Mouse (Mus musculus) limb, embryonic 10.5 days (tissue): ENCODE results near the gene Nckap5. TPM values are rescaled to one million over a fixed set of nuclear protein-coding genes. Genes with fewer than 3 reads are reported as not detected.

Experiments used
- DNase-seq: peaks from one replicate; pipeline ENCODE4 v3.0.0-alpha.2; 2017; ENCODE audit warnings: low spot score
- H3K27ac ChIP-seq: fragments of 300-500 bp; sonication (generic); 2 replicates; pipeline ENCODE4 v1.5.1; 2016; ENCODE audit warnings: mild to moderate bottlenecking
- H3K27me3 ChIP-seq: fragments of 300-500 bp; sonication (generic); 2 replicates; pipeline ENCODE4 v1.6.1; 2016; ENCODE audit warnings: low read depth, mild to moderate bottlenecking; ENCODE audit not compliant: poor library complexity, severe bottlenecking
- H3K36me3 ChIP-seq: fragments of 300-500 bp; sonication (generic); 2 replicates; pipeline ENCODE4 v1.6.1; 2016; ENCODE audit warnings: mild to moderate bottlenecking, moderate library complexity
- H3K4me1 ChIP-seq: fragments of 300-500 bp; sonication (generic); 2 replicates; pipeline ENCODE4 v1.6.1; 2016
- H3K4me3 ChIP-seq: fragments of 300-500 bp; sonication (generic); 2 replicates; pipeline ENCODE4 v1.5.1; 2016; ENCODE audit warnings: mild to moderate bottlenecking, moderate library complexity
- H3K9me3 ChIP-seq: fragments of 300-500 bp; sonication (generic); replicated peaks from 2 replicates; pipeline ENCODE4 v1.6.1; 2016; ENCODE audit warnings: mild to moderate bottlenecking
- WGBS: fragments of 180-500 bp; shearing (Covaris S2); methylation state at CpG from one replicate; pipeline ENCODE4 v1.1.7; 2016; 5-methylcytosine and 5-hydroxymethylcytosine counted together
- polyA plus RNA-seq: library from polyadenylated mRNA; unstranded; fragments of >200 nt; fragmentation: Nextera tagmentation; extraction: Ambion mirVana; gene quantifications from 2 replicates; pipeline ENCODE4 v1.2.1, GENCODE M21; 2016

Gene Nckap5
- polyA plus RNA-seq, 1 experiment from 2014 or later: 1.8 TPM

GRCm38 (mm10) chr1:126391204-126391603, 439.4 kb downstream of the Nckap5 start:
- no peak for DNase-seq
- no peaks in the 10 kb centered on the region for H3K36me3 ChIP-seq
- H3K9me3 ChIP-seq: no peaks in the 10 kb centered on the region
- H3K27ac ChIP-seq: no peak overlapping the region
- 89% methylated on average over 4 of the region's 4 CpGs for WGBS
- H3K4me3 ChIP-seq: no peak overlapping the region
- H3K4me1 ChIP-seq: no peaks in the 10 kb centered on the region
- no peaks in the 10 kb centered on the region for H3K27me3 ChIP-seq

- H3K4me3 ChIP-seq: no peak overlapping the region
- 0 out of 2 replicates have a peak, but pooled peaks cover 4% of the 10 kb centered on the region for H3K4me1 ChIP-seq
- 81% methylated on average over 9 of the region's 9 CpGs for WGBS
- no peaks in the 10 kb centered on the region for H3K36me3 ChIP-seq
- no peak for DNase-seq
- H3K9me3 ChIP-seq: no peaks in the 10 kb centered on the region
- H3K27ac ChIP-seq: no peak overlapping the region
- no peaks in the 10 kb centered on the region for H3K27me3 ChIP-seq
These were observed 453.1 kb downstream of the Nckap5 start for GRCm38 (mm10) chr1:126377339-126377980.

GRCm38 (mm10) chr1:126366736-126367135, 463.9 kb downstream of the Nckap5 start:
- DNase-seq: no peak
- H3K36me3 ChIP-seq: no peaks in the 10 kb centered on the region
- H3K27ac ChIP-seq: no peak overlapping the region
- H3K4me3 ChIP-seq: no peak overlapping the region
- WGBS: 63% methylated on average over 2 of the region's 2 CpGs
- no peaks in the 10 kb centered on the region for H3K9me3 ChIP-seq
- no peaks in the 10 kb centered on the region for H3K27me3 ChIP-seq
- H3K4me1 ChIP-seq: no peaks in the 10 kb centered on the region

- Histone ChIP-seq H3K9me3 (no peaks in the 10 kb centered on the region), H3K4me3 (no peak overlapping the region), H3K27me3 (no peaks in the 10 kb centered on the region), H3K36me3 (no peaks in the 10 kb centered on the region), H3K4me1 (no peaks in the 10 kb centered on the region), H3K27ac (no peak overlapping the region)
- no peak for DNase-seq
- WGBS: 75% methylated on average over 6 of the region's 6 CpGs
These were observed 466.0 kb downstream of the Nckap5 start for GRCm38 (mm10) chr1:126364556-126364955.

- 86% methylated on average over 6 of the region's 6 CpGs for WGBS
- Histone ChIP-seq H3K4me1 (no peaks in the 10 kb centered on the region), H3K36me3 (no peaks in the 10 kb centered on the region)
These were observed 469.9 kb downstream of the Nckap5 start for GRCm38 (mm10) chr1:126360531-126361220.

GRCm38 (mm10) chr1:126360111-126360510, 470.5 kb downstream of the Nckap5 start:
- no peak for DNase-seq
- H3K36me3 ChIP-seq: no peaks in the 10 kb centered on the region
- no peak overlapping the region for H3K4me3 ChIP-seq
- H3K27ac ChIP-seq: no peak overlapping the region
- H3K9me3 ChIP-seq: no peaks in the 10 kb centered on the region
- WGBS: 84% methylated on average over 3 of the region's 3 CpGs
- H3K4me1 ChIP-seq: no peaks in the 10 kb centered on the region
- no peaks in the 10 kb centered on the region for H3K27me3 ChIP-seq

More at GRCm38 (mm10) chr1:126360531-126361220, 469.9 kb downstream of the Nckap5 start:
- H3K27ac ChIP-seq: no peak overlapping the region
- H3K4me3 ChIP-seq: no peak overlapping the region
- no peaks in the 10 kb centered on the region for H3K27me3 ChIP-seq
- H3K9me3 ChIP-seq: no peaks in the 10 kb centered on the region
- no peak for DNase-seq

- 82% methylated on average over 2 of the region's 2 CpGs for WGBS
- H3K36me3 ChIP-seq: no peaks in the 10 kb centered on the region
- 0 out of 2 replicates have a peak, but pooled peaks cover 4% of the 10 kb centered on the region for H3K4me1 ChIP-seq
These were observed 488.8 kb downstream of the Nckap5 start for GRCm38 (mm10) chr1:126341806-126342205.

GRCm38 (mm10) chr1:126339250-126339649, 491.3 kb downstream of the Nckap5 start:
- 0 out of 2 replicates have a peak, but pooled peaks cover 4% of the 10 kb centered on the region for H3K4me1 ChIP-seq
- WGBS: 72% methylated on average over 3 of the region's 3 CpGs
- no peaks in the 10 kb centered on the region for H3K9me3 ChIP-seq
- H3K27ac ChIP-seq: no peak overlapping the region
- no peak overlapping the region for H3K4me3 ChIP-seq
- no peaks in the 10 kb centered on the region for H3K27me3 ChIP-seq
- DNase-seq: no peak
- no peaks in the 10 kb centered on the region for H3K36me3 ChIP-seq

More at GRCm38 (mm10) chr1:126341806-126342205, 488.8 kb downstream of the Nckap5 start:
- H3K27me3 ChIP-seq: no peaks in the 10 kb centered on the region
- no peak for DNase-seq
- no peak overlapping the region for H3K4me3 ChIP-seq
- no peak overlapping the region for H3K27ac ChIP-seq
- H3K9me3 ChIP-seq: no peaks in the 10 kb centered on the region

GRCm38 (mm10) chr1:126334202-126334601, 496.4 kb downstream of the Nckap5 start:
- no peak overlapping the region for H3K4me3 ChIP-seq
- 88% methylated on average over 4 of the region's 4 CpGs for WGBS
- no peak for DNase-seq
- no peaks in the 10 kb centered on the region for H3K36me3 ChIP-seq
- no peak overlapping the region for H3K27ac ChIP-seq
- 0 out of 2 replicates have a peak, but pooled peaks cover 3% of the 10 kb centered on the region for H3K4me1 ChIP-seq
- H3K9me3 ChIP-seq: no peaks in the 10 kb centered on the region
- no peaks in the 10 kb centered on the region for H3K27me3 ChIP-seq

GRCm38 (mm10) chr1:126332026-126332425, 498.6 kb downstream of the Nckap5 start:
- no peak overlapping the region for H3K4me3 ChIP-seq
- no peak overlapping the region for H3K27ac ChIP-seq
- H3K36me3 ChIP-seq: no peaks in the 10 kb centered on the region
- no peaks in the 10 kb centered on the region for H3K9me3 ChIP-seq
- no peaks in the 10 kb centered on the region for H3K4me1 ChIP-seq
- DNase-seq: no peak
- H3K27me3 ChIP-seq: no peaks in the 10 kb centered on the region
- 75% methylated on average over 2 of the region's 2 CpGs for WGBS

GRCm38 (mm10) chr1:126320696-126321095, 509.9 kb downstream of the Nckap5 start:
- Histone ChIP-seq H3K36me3 (no peaks in the 10 kb centered on the region), H3K4me1 (no peaks in the 10 kb centered on the region), H3K9me3 (no peaks in the 10 kb centered on the region), H3K27ac (no peak overlapping the region), H3K4me3 (no peak overlapping the region), H3K27me3 (no peaks in the 10 kb centered on the region)
- no peak for DNase-seq
- 75% methylated on average over 1 of the region's 1 CpGs for WGBS

GRCm38 (mm10) chr1:126317874-126318607, 512.6 kb downstream of the Nckap5 start:
- Histone ChIP-seq H3K9me3 (no peaks in the 10 kb centered on the region), H3K4me3 (no peak overlapping the region), H3K4me1 (no peaks in the 10 kb centered on the region), H3K36me3 (no peaks in the 10 kb centered on the region), H3K27me3 (no peaks in the 10 kb centered on the region), H3K27ac (no peak overlapping the region)
- DNase-seq: no peak
- 81% methylated on average over 11 of the region's 11 CpGs for WGBS

- Histone ChIP-seq H3K27ac (no peak overlapping the region), H3K9me3 (no peaks in the 10 kb centered on the region), H3K36me3 (no peaks in the 10 kb centered on the region), H3K4me3 (no peak overlapping the region), H3K4me1 (no peaks in the 10 kb centered on the region), H3K27me3 (no peaks in the 10 kb centered on the region)
- 88% methylated on average over 4 of the region's 4 CpGs for WGBS
- DNase-seq: no peak
These were observed 513.3 kb downstream of the Nckap5 start for GRCm38 (mm10) chr1:126317345-126317744.
